Mouse (Mus musculus) inflammation-experienced regulatory T-cells, adult 6 months (primary cell): ENCODE data around the gene Moxd1. TPM values are rescaled to one million over a fixed set of nuclear protein-coding genes. Genes with fewer than 3 reads are reported as not detected.
"Not testable (repeated sequence)": the region's sequence is repeated elsewhere in the genome, so short reads cannot be mapped to it uniquely, and the experiment has no call there.

ENCODE experiments used
- ATAC-seq: one replicate; pipeline ENCODE4 v1.8.0; 2017
- polyA plus RNA-seq, 3 experiments: library from polyadenylated mRNA; unstranded; fragments of 100-300 nt; shearing (Covaris generic); gene quantifications; one replicate each; pipeline ENCODE4 v1.2.1; 2017

Moxd1 gene
- polyA plus RNA-seq, 3 experiments from 2014 or later = not detected

- no peak for ATAC-seq
Observed at GRCm38 (mm10) chr10:24271077-24271637, 47.8 kb downstream of the Moxd1 start.

GRCm38 (mm10) chr10:24276211-24276610 lies 52.9 kb downstream of the Moxd1 start:
- no peak for ATAC-seq

DNA sequence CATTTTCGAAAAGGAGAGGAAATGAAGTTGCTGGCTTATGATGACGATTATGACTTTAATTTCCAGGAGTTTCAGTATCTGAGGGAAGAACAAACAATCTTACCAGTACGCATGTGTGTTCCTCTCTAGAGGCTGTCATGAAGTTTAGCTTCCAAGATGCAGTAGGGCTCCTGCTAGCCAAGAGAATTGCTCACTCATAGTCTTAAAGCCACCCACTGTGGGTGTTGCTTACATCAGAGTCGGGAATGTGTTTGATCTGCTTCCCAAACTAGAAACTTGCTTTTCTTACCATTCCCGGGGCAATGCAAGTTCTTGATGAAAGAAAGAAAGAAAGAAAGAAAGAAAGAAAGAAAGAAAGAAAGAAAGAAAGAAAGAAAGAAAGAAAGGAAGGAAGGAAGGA lies 59.3 kb downstream of the Moxd1 start:
- ATAC-seq = no peak

GRCm38 (mm10) chr10:24291611-24292010 lies 68.3 kb downstream of the Moxd1 start:
- ATAC-seq = no peak

DNA sequence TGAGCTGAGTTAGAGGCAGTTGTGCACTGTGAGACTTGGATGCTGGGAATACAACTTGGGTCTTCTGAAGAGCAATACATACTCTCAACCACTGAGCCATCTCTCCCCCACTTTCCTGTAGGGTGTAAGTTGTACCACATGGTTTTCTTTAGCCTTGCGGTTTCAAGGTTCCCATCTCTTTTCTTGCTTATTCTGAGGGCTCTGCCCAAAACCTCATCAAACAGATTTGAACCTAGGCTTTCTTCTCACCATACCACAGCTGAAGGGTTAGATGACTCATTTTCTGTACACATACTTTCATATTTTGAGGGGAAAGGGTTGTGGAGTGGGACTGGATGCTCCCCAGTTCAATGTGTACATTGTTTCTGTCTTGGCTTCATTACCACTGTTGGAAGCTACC lies 69.4 kb downstream of the Moxd1 start:
- no peak for ATAC-seq

DNA sequence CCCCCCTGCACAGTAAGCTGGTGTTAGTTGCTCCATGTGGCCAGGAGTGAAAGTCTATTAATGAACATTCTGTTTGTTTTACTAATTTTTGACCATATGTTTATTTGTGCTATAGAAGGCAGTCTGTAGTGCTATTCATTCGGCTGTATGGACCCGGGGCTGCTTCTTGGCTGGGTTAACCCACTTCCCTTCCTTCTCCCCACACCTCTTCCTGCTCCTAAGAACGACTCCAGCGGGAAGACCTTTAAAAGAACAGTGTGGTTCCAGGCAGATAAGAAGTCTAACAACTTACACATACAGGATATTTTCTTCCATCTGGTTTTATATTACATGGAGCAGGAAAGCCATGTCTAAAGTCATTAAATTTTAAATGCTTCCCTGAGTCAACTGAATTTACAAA lies 73.3 kb downstream of the Moxd1 start:
- ATAC-seq = no peak

GRCm38 (mm10) chr10:24297792-24298191 lies 74.5 kb downstream of the Moxd1 start:
- ATAC-seq = no peak

- ATAC-seq = peak; percentile 77
Observed at GRCm38 (mm10) chr10:24298260-24299244, 75.2 kb downstream of the Moxd1 start.

DNA sequence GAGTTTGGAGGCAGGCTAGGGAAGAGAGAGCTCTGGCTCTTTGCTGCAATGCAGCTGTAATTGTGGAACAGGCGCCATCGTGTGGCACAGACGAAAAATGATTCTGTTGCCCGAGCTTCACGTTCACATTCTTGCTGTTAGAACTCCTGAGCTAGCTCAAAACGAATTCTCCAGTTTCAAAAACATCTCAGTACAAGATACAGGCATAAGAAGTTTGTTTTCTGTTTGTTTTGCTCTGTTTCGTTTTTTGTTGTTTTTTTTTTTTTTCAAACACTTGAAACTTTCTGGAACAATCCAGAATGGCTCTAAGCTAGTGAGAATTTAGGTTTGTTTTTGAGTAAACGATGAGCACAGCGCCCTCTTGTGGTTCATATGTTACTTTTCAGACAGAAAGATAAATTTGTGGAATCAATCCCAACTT lies 88.9 kb downstream of the Moxd1 start:
- ATAC-seq = peak; percentile 91

DNA sequence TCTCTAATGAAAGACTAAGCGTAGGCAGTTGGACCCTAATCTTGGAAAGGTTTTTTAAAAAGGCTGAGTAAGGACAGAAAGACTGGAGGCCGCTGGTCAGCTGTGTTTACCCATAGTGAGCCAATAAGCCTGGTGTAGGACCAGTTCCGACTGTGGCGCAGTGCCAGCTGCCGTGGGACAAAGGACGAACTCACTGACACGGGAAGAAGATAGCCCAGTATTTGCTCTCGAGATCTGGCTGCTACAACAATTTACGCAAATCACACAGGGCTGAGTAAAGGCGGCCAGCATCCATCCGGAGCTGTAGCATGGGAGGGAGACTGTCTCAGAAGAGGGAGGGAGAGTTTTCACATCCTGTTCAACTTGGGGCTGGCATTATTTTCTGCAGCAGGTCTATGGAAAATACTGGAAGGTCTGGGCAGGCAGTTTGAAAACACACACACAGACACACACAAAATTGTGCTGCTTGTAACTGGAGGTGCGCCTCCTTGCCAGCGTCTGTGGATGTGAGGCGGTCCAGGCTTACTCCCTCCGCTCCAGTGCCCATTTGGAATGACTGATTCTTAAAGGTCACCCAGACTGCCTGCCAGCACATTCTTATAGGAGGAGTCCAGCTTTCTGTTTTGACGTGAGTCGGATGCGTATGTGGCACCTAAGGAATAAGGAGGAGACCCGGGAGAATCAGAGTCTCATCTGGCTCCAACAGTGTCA lies 94.0 kb downstream of the Moxd1 start:
- no peak for ATAC-seq

DNA sequence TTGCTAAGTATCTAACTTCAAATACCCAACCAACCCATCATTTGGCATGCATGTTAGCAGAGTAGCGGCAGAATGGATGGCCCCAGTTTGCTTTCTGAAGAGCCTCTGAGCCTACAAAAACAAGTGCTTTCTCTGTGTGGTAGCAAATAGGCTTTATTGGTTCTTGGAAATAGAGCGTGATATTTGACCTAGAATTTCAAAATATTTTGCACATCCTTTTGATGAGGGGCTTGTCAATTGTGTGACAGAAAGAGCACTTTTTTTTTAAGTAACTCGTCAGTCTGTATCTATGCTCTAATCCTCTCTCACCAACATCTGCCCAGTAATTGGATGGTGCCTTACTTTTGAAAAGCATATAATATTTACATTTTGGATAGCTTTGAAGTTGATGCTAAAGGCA lies 97.0 kb downstream of the Moxd1 start:
- ATAC-seq = no peak

DNA sequence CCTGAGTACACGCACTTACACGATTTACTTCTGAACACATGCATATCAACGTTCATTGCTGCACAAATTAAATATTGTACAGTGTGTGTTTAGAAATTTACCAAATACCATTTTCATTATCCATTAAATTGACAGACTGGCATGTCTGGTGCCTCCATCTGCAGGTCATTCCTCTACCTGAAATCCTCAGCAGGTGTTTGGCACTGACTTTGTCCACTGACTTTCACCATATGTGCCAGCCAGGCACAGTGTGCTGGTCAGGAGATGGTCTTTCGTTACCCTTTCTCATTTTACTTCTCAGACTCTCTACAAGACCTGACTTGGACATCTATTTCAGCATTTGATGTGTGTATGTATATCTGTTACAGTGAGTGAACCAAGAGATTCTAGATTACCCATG lies 99.7 kb downstream of the Moxd1 start:
- no peak for ATAC-seq

- ATAC-seq = not testable (repeated sequence)
Observed at GRCm38 (mm10) chr10:24327265-24327664, 103.9 kb downstream of the Moxd1 start.

DNA sequence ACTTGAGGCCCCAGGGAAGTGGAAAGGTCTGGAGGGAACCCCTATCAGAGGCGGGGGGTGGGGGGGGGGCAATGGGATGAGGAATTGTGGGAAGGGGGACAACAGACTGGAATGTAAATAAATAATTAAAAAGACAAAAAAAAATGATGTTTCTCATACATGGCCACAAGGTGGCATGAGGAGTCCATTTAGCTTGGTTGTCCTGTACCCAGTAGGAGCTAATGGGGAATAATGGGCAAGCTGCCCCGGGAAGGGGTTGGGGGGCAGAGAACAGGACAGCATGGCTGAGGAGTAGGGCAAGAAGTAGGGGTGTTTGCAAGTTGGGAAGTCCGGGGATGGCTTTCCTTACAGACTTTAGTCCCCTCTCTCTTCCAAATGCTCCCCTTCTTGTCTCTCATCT lies 109.5 kb downstream of the Moxd1 start:
- ATAC-seq = no peak

GRCm38 (mm10) chr10:24339593-24340143 lies 116.4 kb downstream of the Moxd1 start:
- ATAC-seq = no peak

GRCm38 (mm10) chr10:24340551-24341213 lies 117.4 kb downstream of the Moxd1 start:
- no peak for ATAC-seq

DNA sequence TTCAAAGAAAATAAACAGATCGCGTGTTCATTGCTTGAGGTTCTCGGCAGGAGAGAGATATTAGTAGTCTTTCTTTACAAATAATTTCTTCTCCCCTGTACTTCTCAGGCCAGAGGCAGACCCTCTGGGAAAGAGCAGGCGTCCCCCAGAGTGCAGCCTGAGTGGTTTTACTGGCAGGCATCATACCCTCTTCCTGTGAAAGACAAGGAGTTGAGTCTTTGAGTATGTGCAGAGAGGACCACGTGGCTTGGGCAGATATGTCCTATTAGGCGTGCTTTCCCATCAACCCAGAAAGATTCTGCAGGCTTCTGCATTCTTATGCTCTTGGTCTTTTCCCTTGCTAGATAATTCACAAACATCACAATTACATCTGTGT lies 117.9 kb downstream of the Moxd1 start:
- no peak for ATAC-seq

- no peak for ATAC-seq
Observed at GRCm38 (mm10) chr10:24343068-24343467, 119.8 kb downstream of the Moxd1 start.
